Mouse (Mus musculus): ENCODE results near the gene A630095N17Rik.
"Not testable (repeated sequence)": the region's sequence is repeated elsewhere in the genome, so short reads cannot be mapped to it uniquely, and the experiment has no call there.

The A630095N17Rik gene

GRCm38 (mm10) chr1:75239591-75239990, 7.7 kb upstream of the A630095N17Rik start:
- no peak for DNase-seq

- DNase-seq: peak; percentile 89
Observed at GRCm38 (mm10) chr1:75236117-75237050, 4.5 kb upstream of the A630095N17Rik start, which contains the start of gene Dnajb2. Dnajb2 (plus strand) TSS chr1:75236406.

GRCm38 (mm10) chr1:75234606-75235005, 2.7 kb upstream of the A630095N17Rik start:
- DNase-seq: peak; percentile 79

- DNase-seq: not testable (repeated sequence)
Observed at GRCm38 (mm10) chr1:75232489-75232888, 587 bp upstream of the A630095N17Rik start.

GRCm38 (mm10) chr1:75231224-75231623, 678 bp downstream of the A630095N17Rik start:
- no peak for DNase-seq

- DNase-seq: no peak
Observed at GRCm38 (mm10) chr1:75230335-75230994, 1.4 kb downstream of the A630095N17Rik start.

GRCm38 (mm10) chr1:75229158-75229557, 2.7 kb downstream of the A630095N17Rik start:
- DNase-seq: no peak

GRCm38 (mm10) chr1:75227653-75228052, 4.2 kb downstream of the A630095N17Rik start:
- DNase-seq: no peak

GRCm38 (mm10) chr1:75226138-75226537, 5.8 kb downstream of the A630095N17Rik start:
- no peak for DNase-seq

- no peak for DNase-seq
Observed at GRCm38 (mm10) chr1:75225473-75225872, 6.4 kb downstream of the A630095N17Rik start.

- DNase-seq: no peak
Observed at GRCm38 (mm10) chr1:75223532-75223931, 8.4 kb downstream of the A630095N17Rik start.

- no peak for DNase-seq
Observed at GRCm38 (mm10) chr1:75222926-75223325, 9.0 kb downstream of the A630095N17Rik start.

- no peak for DNase-seq
Observed at GRCm38 (mm10) chr1:75221538-75221937, 10.4 kb downstream of the A630095N17Rik start.

- no peak for DNase-seq
Observed at GRCm38 (mm10) chr1:75219531-75219930, 12.4 kb downstream of the A630095N17Rik start, which contains the start of gene Tuba4a. Tuba4a (minus strand) TSS chr1:75219865.

GRCm38 (mm10) chr1:75219078-75219477, 12.8 kb downstream of the A630095N17Rik start:
- DNase-seq: peak; percentile 97

GRCm38 (mm10) chr1:75218227-75219001, 13.5 kb downstream of the A630095N17Rik start:
- peak; percentile 90 for DNase-seq

GRCm38 (mm10) chr1:75217893-75218226, 14.0 kb downstream of the A630095N17Rik start:
- no peak for DNase-seq

- DNase-seq: peak; percentile 57
Observed at GRCm38 (mm10) chr1:75216797-75217585, 14.9 kb downstream of the A630095N17Rik start.

- DNase-seq: peak; percentile 34
Observed at GRCm38 (mm10) chr1:75215785-75216184, 16.1 kb downstream of the A630095N17Rik start.

- peak; percentile 47 for DNase-seq
Observed at GRCm38 (mm10) chr1:75214886-75215285, 17.0 kb downstream of the A630095N17Rik start.

GRCm38 (mm10) chr1:75214442-75214841, 17.5 kb downstream of the A630095N17Rik start:
- no peak for DNase-seq

- DNase-seq: no peak
Observed at GRCm38 (mm10) chr1:75213096-75213495, 18.8 kb downstream of the A630095N17Rik start.
